Mouse (Mus musculus): ENCODE results near the gene Pnpo. TPM values are rescaled to one million over a fixed set of nuclear protein-coding genes. Genes with fewer than 3 reads are reported as not detected.

Gene Pnpo
- polyA plus RNA-seq, 1 experiment from 2014 or later, result 28.1 TPM

DNA sequence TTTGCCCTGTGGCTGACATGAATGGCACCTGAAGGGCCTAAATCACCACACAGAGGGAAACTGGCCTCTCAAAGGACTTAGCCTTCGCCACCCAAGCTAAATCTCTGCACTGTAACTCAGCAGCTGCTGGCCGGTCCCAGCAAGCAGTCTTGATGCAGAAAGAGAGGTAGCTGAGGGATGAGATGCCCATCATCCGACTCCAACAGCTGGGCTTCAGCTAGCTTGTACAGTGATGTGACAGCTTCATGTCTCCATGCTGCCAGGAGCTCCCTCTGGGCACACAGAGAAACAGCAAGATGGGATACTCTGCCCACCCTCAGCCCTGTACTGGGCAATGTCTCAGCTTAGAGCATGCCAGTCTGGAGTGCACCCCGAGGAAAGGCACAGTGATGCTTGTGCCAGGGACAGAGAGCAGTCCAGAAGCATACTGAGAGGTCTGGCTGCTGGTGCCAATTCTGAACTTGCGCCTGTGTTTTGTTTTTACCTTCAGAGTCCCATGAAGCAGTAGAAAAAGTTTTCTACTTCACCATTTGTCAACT, 29.7 kb upstream of the Pnpo start:
- H3K27ac ChIP-seq (ENCODE audit: low read length), result no peak overlapping the region

DNA sequence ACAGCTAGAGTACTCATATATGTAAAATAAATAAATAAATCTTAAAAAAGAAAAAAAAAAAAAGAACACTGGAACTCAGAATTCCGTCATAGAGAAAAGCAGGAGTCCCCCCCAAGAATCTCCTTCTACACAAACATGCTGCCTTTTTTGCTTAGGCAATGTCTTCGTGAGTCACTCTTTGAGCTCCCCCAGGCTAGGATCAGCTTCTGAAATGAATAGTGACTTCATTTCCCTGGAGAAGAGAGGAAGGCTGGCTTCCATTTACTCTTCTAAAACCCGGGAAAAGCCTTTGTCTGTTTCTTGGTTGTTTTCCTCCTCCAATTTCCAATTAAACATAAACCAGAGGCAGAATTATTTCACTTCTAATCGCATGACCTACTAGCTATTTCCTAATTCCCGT, 29.1 kb upstream of the Pnpo start:
- Histone ChIP-seq H3K27me3 (ENCODE audit: control insufficient read depth, insufficient read depth, low read depth, low read length) (no peaks in the 10 kb centered on the region), H3K4me1 (replicated peaks; ENCODE audit: control insufficient read depth, insufficient read depth, low read length) (peaks cover 47% of the 10 kb centered on the region), H3K36me3 (ENCODE audit: control insufficient read depth, insufficient read depth, low read length) (no peaks in the 10 kb centered on the region), H3K9me3 (ENCODE audit: control insufficient read depth, low read length) (no peaks in the 10 kb centered on the region), H3K9ac (ENCODE audit: low read length) (no peak overlapping the region), H3K27ac (ENCODE audit: low read length) (no peak overlapping the region), H3K4me2 (ENCODE audit: low read depth, low read length) (no peak overlapping the region), H3K4me3 (ENCODE audit: low read length) (no peak overlapping the region)
- ATAC-seq (ENCODE audit: low read depth), result no peak
- WGBS, result 78% methylated on average over 5 of the region's 5 CpGs

More for the DNA sequence above, 29.7 kb upstream of the Pnpo start:
- no peaks in the 10 kb centered on the region for H3K9me3 ChIP-seq (ENCODE audit: control insufficient read depth, low read length)
- no peak overlapping the region for H3K9ac ChIP-seq (ENCODE audit: low read length)
- H3K4me1 ChIP-seq (replicated peaks; ENCODE audit: control insufficient read depth, insufficient read depth, low read length), result peaks cover 45% of the 10 kb centered on the region
- no peaks in the 10 kb centered on the region for H3K36me3 ChIP-seq (ENCODE audit: control insufficient read depth, insufficient read depth, low read length)
- H3K4me2 ChIP-seq (ENCODE audit: low read depth, low read length), result no peak overlapping the region
- H3K27me3 ChIP-seq (ENCODE audit: control insufficient read depth, insufficient read depth, low read depth, low read length), result no peaks in the 10 kb centered on the region
- no peak for ATAC-seq (ENCODE audit: low read depth)
- no peak overlapping the region for H3K4me3 ChIP-seq (ENCODE audit: low read length)
- 85% methylated on average over 5 of the region's 5 CpGs for WGBS

DNA sequence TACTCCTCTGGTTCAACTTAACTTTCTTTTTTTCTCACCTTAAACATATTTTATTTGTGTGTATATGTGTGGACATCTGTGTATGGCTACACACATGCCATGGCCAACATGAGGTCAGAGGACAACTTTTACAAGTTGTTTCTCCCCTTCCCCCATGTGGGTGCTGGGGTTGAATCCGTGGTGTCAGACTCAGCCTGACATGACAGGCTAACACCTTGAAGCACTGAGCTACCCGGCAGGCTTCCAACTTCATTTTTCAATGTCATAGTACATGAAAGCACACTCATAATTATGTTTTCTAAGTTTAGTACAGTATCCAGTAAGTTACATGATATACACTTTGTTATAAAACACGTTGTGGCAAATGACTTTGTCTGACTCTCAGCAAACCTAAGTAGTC, 26.6 kb upstream of the Pnpo start:
- WGBS, result 34% methylated on average over 3 of the region's 3 CpGs
- peaks cover 38% of the 10 kb centered on the region for H3K4me1 ChIP-seq (replicated peaks; ENCODE audit: control insufficient read depth, insufficient read depth, low read length)
- H3K9me3 ChIP-seq (ENCODE audit: control insufficient read depth, low read length), result no peaks in the 10 kb centered on the region

DNA sequence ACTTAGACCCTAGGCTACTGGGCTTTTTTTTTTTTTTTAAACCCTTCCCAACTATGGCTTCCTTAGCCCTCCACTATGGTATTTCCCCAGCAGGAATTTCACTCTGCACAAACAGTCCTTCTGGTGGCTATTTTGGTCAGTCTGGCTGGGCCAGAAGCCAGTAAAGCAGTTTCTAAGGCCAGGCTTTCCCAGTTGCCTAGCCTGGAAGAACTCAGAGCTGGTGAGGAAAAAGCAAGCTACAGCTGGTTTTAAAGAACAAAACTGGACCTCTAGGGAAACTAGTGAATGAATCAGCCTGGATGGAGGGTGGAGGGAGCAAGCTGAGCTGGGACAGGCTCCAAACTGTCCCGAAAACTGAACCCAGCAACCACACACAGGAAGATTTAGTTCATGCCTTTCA, 26.0 kb upstream of the Pnpo start:
- peak overlapping the region; percentile 16 for H3K9ac ChIP-seq (ENCODE audit: low read length)
- H3K4me3 ChIP-seq (ENCODE audit: low read length), result no peak overlapping the region
- 14% methylated on average over 1 of the region's 1 CpGs for WGBS
- no peaks in the 10 kb centered on the region for H3K9me3 ChIP-seq (ENCODE audit: control insufficient read depth, low read length)
- peak overlapping the region; percentile 92 for H3K27ac ChIP-seq (ENCODE audit: low read length)
- ATAC-seq (ENCODE audit: low read depth), result peak; percentile 76
- 0 out of 2 replicates have a peak overlapping the region, but pooled peaks have one; percentile 1 for H3K4me2 ChIP-seq (ENCODE audit: low read depth, low read length)
- no peaks in the 10 kb centered on the region for H3K27me3 ChIP-seq (ENCODE audit: control insufficient read depth, insufficient read depth, low read depth, low read length)
- H3K4me1 ChIP-seq (replicated peaks; ENCODE audit: control insufficient read depth, insufficient read depth, low read length), result peaks cover 38% of the 10 kb centered on the region
- no peaks in the 10 kb centered on the region for H3K36me3 ChIP-seq (ENCODE audit: control insufficient read depth, insufficient read depth, low read length)

More for the DNA sequence above, 26.6 kb upstream of the Pnpo start:
- Histone ChIP-seq H3K27ac (ENCODE audit: low read length) (peak overlapping the region; percentile 92), H3K36me3 (ENCODE audit: control insufficient read depth, insufficient read depth, low read length) (no peaks in the 10 kb centered on the region), H3K9ac (ENCODE audit: low read length) (peak overlapping the region; percentile 16), H3K27me3 (ENCODE audit: control insufficient read depth, insufficient read depth, low read depth, low read length) (no peaks in the 10 kb centered on the region), H3K4me2 (ENCODE audit: low read depth, low read length) (no peak overlapping the region), H3K4me3 (ENCODE audit: low read length) (no peak overlapping the region)
- ATAC-seq (ENCODE audit: low read depth), result 0 out of 2 replicates have a peak, but pooled peaks have one; percentile 3

DNA sequence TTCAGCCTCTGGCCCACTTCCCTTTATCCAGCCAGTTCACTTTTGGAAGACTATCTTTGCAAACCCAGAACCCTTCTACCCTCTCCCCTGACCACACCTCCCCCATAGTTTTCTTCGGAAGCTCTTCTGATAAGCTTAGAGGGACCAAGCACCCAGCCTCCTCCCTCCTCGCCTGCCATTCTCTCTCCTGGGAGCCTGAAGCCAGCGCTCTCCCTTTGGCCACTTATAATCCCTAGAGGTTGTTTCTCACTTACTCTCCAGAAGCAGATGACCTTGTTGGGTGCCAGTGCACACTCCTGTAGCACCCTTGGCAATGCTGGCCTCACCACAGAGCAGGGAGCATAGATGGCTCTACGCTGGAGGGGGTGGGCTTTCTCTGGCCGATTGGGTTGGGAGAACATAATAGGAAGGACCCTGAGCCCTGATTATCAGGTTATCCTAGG, 25.5 kb upstream of the Pnpo start:
- H3K27ac ChIP-seq (ENCODE audit: low read length), result peak overlapping the region; percentile 92
- peak overlapping the region; percentile 16 for H3K9ac ChIP-seq (ENCODE audit: low read length)
- ATAC-seq (ENCODE audit: low read depth), result peak; percentile 23; the same call in 1 of the 2 replicates
- H3K4me2 ChIP-seq (ENCODE audit: low read depth, low read length), result 0 out of 2 replicates have a peak overlapping the region, but pooled peaks have one; percentile 1
- no peak overlapping the region for H3K4me3 ChIP-seq (ENCODE audit: low read length)
- H3K27me3 ChIP-seq (ENCODE audit: control insufficient read depth, insufficient read depth, low read depth, low read length), result no peaks in the 10 kb centered on the region
- WGBS, result 63% methylated on average over 5 of the region's 5 CpGs
- peaks cover 38% of the 10 kb centered on the region for H3K4me1 ChIP-seq (replicated peaks; ENCODE audit: control insufficient read depth, insufficient read depth, low read length)
- H3K36me3 ChIP-seq (ENCODE audit: control insufficient read depth, insufficient read depth, low read length), result no peaks in the 10 kb centered on the region
- H3K9me3 ChIP-seq (ENCODE audit: control insufficient read depth, low read length), result no peaks in the 10 kb centered on the region

DNA sequence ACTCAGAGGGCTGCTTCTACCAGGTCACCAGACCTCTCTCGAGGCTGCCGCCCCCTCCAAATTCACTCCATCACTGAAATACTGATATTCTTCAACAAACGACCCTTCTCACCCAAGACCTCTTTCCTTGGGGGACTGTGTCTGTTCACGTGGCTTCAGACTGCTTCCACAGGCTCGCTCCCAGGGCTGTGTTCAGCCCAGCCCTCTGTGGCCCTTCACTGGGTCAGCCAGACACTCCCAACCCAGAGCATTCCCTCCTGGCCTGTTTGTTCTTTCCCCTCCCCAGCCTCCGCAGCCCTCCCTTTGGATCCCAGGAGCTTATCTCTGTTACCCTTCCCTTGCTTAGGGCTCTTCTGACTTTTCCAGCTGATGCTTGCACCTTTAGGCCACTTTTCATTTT, 24.7 kb upstream of the Pnpo start:
- Histone ChIP-seq H3K27me3 (ENCODE audit: control insufficient read depth, insufficient read depth, low read depth, low read length) (no peaks in the 10 kb centered on the region), H3K4me3 (ENCODE audit: low read length) (no peak overlapping the region), H3K4me1 (replicated peaks; ENCODE audit: control insufficient read depth, insufficient read depth, low read length) (peaks cover 41% of the 10 kb centered on the region), H3K27ac (ENCODE audit: low read length) (peak overlapping the region; percentile 92), H3K9me3 (ENCODE audit: control insufficient read depth, low read length) (no peaks in the 10 kb centered on the region), H3K4me2 (ENCODE audit: low read depth, low read length) (no peak overlapping the region), H3K9ac (ENCODE audit: low read length) (peak overlapping the region; percentile 21; the same call in 1 of the 2 replicates), H3K36me3 (ENCODE audit: control insufficient read depth, insufficient read depth, low read length) (no peaks in the 10 kb centered on the region)
- ATAC-seq (ENCODE audit: low read depth), result no peak
- 43% methylated on average over 6 of the region's 6 CpGs for WGBS

DNA sequence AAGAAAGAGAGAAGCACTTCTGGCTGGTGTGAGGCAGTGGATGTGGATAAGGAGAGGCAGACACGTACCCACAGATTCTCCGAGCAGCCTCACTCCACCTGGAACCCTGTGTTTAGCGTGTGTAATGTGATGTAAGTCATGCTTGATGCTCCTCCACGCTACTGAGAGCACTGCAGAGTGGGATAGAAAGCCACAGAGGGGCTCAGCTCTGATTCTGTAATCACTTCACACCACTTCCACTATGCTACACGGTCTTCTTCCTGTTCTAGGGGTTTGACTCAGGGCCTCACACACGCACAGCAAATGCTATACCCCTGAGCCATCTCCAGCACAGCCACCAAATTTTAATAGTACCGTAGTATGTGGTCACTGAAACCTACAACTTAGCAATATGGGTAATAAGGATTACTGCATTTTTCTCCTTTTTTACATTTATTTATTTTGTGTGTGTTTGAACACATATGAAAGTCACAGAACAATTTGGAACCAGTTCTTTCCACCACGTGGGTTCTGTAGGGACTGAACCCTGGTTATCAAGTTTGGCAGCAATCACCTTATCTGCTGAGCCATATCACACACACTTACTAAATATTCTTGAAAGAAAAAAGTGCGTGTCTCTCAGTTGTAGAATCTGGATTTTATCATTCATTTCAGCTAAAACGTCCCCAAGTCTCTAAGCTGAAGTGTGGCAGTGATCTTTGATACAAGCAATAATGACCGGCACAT, 23.9 kb upstream of the Pnpo start:
- Histone ChIP-seq H3K27me3 (ENCODE audit: control insufficient read depth, insufficient read depth, low read depth, low read length) (no peaks in the 10 kb centered on the region), H3K9ac (ENCODE audit: low read length) (peak overlapping the region; percentile 24), H3K36me3 (ENCODE audit: control insufficient read depth, insufficient read depth, low read length) (no peaks in the 10 kb centered on the region), H3K4me2 (ENCODE audit: low read depth, low read length) (peak overlapping the region; percentile 35), H3K27ac (ENCODE audit: low read length) (peak overlapping the region; percentile 13), H3K4me3 (ENCODE audit: low read length) (no peak overlapping the region), H3K9me3 (ENCODE audit: control insufficient read depth, low read length) (no peaks in the 10 kb centered on the region), H3K4me1 (replicated peaks; ENCODE audit: control insufficient read depth, insufficient read depth, low read length) (peaks cover 41% of the 10 kb centered on the region)
- 51% methylated on average over 11 of the region's 11 CpGs for WGBS
- ATAC-seq (ENCODE audit: low read depth), result no peak

DNA sequence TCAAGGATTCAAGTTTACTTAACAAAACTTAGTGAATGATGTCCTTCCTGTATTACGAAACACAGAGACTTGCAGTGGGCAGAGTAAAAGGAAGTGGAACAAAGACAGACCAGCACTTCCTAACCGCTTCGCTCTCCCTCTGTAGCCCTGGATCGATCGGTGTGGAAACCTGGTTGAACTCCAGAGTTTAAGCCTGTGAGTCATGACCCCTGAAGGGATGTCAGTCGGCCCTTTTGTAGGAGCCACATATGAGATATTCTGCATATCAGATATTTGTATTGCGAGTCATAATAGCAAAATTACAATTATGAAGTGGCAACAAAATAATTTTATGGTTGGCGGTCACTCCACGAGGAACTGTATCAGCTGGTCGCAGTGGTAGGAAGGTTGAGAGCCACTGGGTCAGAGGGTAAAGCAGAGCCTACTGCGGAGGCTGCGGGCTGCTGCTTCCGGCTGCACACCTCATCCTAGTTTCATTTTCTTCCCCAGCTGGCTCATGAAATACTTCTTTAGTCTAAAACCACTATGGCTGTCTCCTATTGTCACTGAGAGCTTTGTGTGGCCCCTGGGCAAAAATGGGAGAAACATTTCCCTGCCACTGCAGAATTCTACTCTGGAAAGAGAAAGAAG, 23.2 kb upstream of the Pnpo start:
- no peak overlapping the region for H3K4me3 ChIP-seq (ENCODE audit: low read length)
- ATAC-seq (ENCODE audit: low read depth), result no peak
- no peaks in the 10 kb centered on the region for H3K9me3 ChIP-seq (ENCODE audit: control insufficient read depth, low read length)
- peaks cover 40% of the 10 kb centered on the region for H3K4me1 ChIP-seq (replicated peaks; ENCODE audit: control insufficient read depth, insufficient read depth, low read length)
- H3K36me3 ChIP-seq (ENCODE audit: control insufficient read depth, insufficient read depth, low read length), result no peaks in the 10 kb centered on the region
- H3K4me2 ChIP-seq (ENCODE audit: low read depth, low read length), result peak overlapping the region; percentile 35
- peak overlapping the region; percentile 13; the same call in 1 of the 2 replicates for H3K27ac ChIP-seq (ENCODE audit: low read length)
- H3K9ac ChIP-seq (ENCODE audit: low read length), result peak overlapping the region; percentile 24; the same call in 1 of the 2 replicates
- 70% methylated on average over 13 of the region's 13 CpGs for WGBS
- no peaks in the 10 kb centered on the region for H3K27me3 ChIP-seq (ENCODE audit: control insufficient read depth, insufficient read depth, low read depth, low read length)

DNA sequence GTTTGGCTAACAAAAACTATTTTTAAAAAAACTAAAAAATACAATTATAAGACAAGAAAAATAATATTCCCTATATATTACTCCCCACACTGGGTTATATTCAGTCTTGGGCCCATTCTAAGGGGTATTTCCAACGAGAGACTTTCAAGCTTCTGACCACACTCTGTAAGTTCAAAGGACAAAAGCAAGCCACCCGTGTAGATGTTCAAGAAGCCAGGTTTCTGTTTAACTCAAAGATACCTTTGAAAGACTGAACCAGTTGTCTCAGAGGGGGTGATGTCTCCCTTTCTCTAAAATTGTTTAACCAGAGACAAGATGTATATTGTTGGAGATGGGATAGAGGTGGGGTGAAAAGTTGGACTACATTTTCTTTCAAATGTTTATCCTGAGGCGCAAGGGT, 22.4 kb upstream of the Pnpo start:
- WGBS, result 81% methylated on average over 3 of the region's 3 CpGs
- Histone ChIP-seq H3K4me3 (ENCODE audit: low read length) (no peak overlapping the region), H3K36me3 (ENCODE audit: control insufficient read depth, insufficient read depth, low read length) (peaks cover 4% of the 10 kb centered on the region), H3K9me3 (ENCODE audit: control insufficient read depth, low read length) (no peaks in the 10 kb centered on the region), H3K4me2 (ENCODE audit: low read depth, low read length) (no peak overlapping the region), H3K27ac (ENCODE audit: low read length) (no peak overlapping the region), H3K4me1 (replicated peaks; ENCODE audit: control insufficient read depth, insufficient read depth, low read length) (peaks cover 37% of the 10 kb centered on the region), H3K9ac (ENCODE audit: low read length) (no peak overlapping the region), H3K27me3 (ENCODE audit: control insufficient read depth, insufficient read depth, low read depth, low read length) (no peaks in the 10 kb centered on the region)
- no peak for ATAC-seq (ENCODE audit: low read depth)
